Mouse (Mus musculus) embryonic stem cell, embryonic (primary cell): ENCODE measurements around the gene Osbpl10.

ENCODE experiments used
- CTCF ChIA-PET, 4 experiments: fragments of 300-600 bp in 2 of 4; fragments of 350-600 bp in 2 of 4; sonication (Branson Sonifier 250); formaldehyde crosslinking; loops; one replicate each; lab custom pipeline; 2022; ENCODE audit warnings: inconsistent platforms in 2 of 4; lab: Charles Lee
- POLR2A ChIA-PET, 4 experiments: fragments of 300-600 bp in 2 of 4; fragments of 350-600 bp in 2 of 4; sonication (Branson Sonifier 250); formaldehyde crosslinking; loops; one replicate each; lab custom pipeline; 2022; ENCODE audit warnings: antibody characterized with exemption in 4 of 4, inconsistent platforms in 1 of 4; lab: Charles Lee

Gene Osbpl10

DNA sequence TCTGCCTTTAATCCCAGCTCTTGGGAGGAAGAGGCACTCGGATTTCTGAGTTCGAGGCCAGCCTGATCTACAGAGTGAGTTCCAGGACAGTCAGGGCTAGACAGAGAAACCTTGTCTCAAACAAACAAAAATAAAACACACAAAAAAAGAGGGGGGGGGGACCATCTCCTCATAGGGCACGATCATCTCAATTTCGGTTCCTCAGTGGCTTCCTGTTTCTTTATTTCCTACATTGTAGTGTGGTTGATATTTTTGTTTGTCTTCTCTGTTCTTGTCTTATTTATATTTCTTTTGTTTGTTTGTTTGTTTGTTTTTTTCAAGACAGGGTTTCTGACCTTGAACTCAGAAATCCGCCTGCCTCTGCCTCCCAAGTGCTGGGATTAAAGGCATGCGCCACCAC lies 18.1 kb downstream of the Osbpl10 start:
- CTCF ChIA-PET, result interaction anchor here in 1 of 4 experiments (0.6 kb wide), 1 partner anchor 32 kb away, joined by 3 read pairs; no protein-coding TSS in a partner anchor
- POLR2A ChIA-PET, result interaction anchor here in 3 of 4 experiments (0.6 to 1.6 kb wide), 3 partner anchors 12 to 357 kb away, joined by 3 to 8 read pairs (median 4); partner anchors contain the start of gene Cnot10 (in 1 of the 3)

DNA sequence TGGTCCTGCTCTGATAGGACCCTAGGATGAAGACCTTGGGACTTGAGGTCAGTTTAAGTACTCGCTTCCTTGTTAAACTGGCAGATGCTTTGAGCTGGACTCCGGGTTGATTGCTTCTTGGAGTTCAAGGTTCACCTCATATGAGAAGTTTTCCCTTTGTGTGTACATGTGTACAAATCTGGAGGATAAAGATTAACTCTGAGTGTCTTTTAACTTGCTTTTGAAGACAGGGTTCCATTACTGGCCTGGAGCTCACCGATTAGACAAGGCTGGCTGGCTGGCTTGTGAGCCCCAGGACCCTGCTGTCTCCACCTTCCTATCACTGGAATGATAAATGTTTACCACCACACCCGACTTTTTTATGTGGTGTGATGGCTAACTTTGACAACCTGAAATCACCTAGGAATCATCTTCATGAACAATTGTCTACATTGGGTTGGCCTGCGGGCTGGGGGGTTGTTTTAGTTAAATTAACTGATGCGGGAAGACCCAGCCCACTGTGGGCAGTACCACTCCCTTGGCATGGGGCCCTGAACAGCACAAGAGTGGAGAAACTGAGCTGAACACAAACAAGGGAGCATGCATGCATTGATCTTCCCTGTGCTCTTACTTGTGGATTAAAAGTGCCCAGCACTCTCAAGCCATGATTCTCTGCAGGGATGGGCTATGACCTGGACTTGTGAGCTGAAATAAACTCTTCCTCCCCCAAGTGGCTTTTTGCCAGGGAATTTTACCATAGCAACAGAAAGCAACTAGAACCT lies 20.8 kb downstream of the Osbpl10 start:
- CTCF ChIA-PET, result interaction anchor here in 2 of 4 experiments (0.8 to 1.0 kb wide), 3 partner anchors 31 to 89 kb away, joined by 3 to 4 read pairs (median 3); no protein-coding TSS in a partner anchor

DNA sequence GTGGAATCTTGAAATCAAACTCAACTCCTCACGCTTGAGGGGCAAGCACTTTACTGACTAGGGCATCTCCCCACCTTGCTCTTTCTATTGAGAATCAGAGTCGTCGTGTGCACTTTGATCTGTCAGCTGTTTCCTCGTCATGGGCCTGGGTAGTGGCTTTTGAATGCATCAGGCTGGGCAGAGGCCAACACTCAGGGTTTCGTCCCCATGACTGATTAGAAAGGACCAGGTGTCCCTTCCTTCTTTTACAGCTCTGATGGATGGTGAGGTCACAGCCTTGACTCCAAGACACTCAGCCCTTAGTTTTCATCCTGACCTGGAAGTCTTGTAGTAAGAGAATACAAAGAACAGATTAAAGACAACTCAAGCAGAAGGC lies 21.4 kb downstream of the Osbpl10 start:
- POLR2A ChIA-PET, result interaction anchor here in 1 of 4 experiments (1.2 to 1.8 kb wide), 2 partner anchors 9 to 29 kb away, joined by 3 to 5 read pairs; no protein-coding TSS in a partner anchor
- CTCF ChIA-PET, result interaction anchor here in 3 of 4 experiments (0.6 to 1.0 kb wide), 5 partner anchors 31 to 89 kb away, joined by 3 to 5 read pairs (median 4); no protein-coding TSS in a partner anchor

More for the DNA sequence above, 20.8 kb downstream of the Osbpl10 start:
- POLR2A ChIA-PET, result interaction anchor here in 1 of 4 experiments (1.2 to 1.8 kb wide), 2 partner anchors 9 to 30 kb away, joined by 3 to 5 read pairs; no protein-coding TSS in a partner anchor

DNA sequence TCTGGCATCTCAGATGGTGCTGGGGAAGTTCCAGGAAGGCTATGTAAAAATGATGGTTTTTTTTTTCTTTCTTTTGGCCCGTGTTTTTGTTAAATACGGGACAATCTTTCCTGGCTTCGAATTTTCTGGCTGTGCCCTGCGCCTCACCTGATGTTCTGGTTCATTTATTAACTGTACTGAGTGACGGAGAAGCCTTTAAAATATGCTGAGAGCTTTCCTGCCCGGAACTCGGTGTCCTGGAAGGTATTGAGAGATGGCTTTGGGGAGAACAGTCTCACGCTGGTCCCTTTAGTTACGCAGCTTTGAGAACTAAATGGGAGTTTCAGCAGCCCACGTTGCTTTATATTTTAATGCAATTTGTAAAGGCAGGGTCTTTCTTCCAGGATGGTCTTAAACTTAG lies 27.1 kb downstream of the Osbpl10 start:
- CTCF ChIA-PET, result interaction anchor here in 1 of 4 experiments (0.6 kb wide), 1 partner anchor 62 kb away, joined by 3 read pairs; no protein-coding TSS in a partner anchor
- POLR2A ChIA-PET, result interaction anchor here in 1 of 4 experiments (0.6 kb wide), 1 partner anchor 14 kb away, joined by 4 read pairs; no protein-coding TSS in a partner anchor

DNA sequence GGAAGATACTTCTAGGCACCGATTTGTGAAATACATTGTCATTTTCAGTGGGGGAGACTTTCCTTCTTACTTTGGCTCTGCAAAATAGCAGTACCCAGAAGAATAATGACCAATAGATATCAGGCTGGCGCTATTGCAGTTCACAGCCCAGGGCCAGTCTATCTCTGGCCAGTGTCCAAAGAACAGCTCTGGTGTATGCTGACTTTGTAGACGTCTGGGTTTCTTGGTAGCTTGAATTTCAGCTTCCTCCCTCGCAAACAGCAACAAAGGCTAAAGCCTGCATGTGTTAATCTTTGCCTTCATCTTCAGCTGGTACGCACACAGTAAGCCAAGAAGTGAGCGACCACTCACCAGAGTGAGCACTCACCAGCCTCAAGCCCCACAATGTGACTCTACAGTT lies 29.4 kb downstream of the Osbpl10 start:
- POLR2A ChIA-PET, result interaction anchor here in 1 of 4 experiments (0.5 kb wide), 1 partner anchor 49 kb away, joined by 3 read pairs; no protein-coding TSS in a partner anchor
- CTCF ChIA-PET, result interaction anchor here in 1 of 4 experiments (0.5 kb wide), 1 partner anchor 100 kb away, joined by 4 read pairs; no protein-coding TSS in a partner anchor

- ChIA-PET CTCF (interaction anchor here in 2 of 4 experiments (0.5 kb wide), 2 partner anchors 58 to 100 kb away, joined by 3 to 4 read pairs; no protein-coding TSS in a partner anchor), POLR2A (interaction anchor here in 1 of 4 experiments (0.5 kb wide), 1 partner anchor 48 kb away, joined by 3 read pairs; no protein-coding TSS in a partner anchor)
Measured at GRCm38 (mm10) chr9:115008194-115008593, 29.8 kb downstream of the Osbpl10 start.

DNA sequence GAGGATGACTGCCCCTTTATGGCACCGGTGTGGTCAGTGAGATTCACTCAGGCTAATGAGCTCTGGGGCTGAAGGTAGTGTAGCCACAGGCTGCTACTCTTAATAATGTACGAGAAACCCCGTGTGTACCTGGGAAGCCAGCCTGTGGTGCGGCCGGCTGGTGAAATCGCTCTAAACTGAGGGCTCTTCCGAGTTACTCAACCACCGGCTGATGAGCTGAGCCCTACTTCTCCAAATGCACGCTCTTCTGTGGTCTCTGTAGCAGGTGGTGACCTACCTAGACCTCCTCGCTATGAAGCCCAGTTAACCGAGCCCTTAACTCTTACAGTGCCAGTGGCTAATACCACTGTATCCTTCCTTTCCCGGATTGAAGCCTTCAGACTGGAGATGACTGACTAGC lies 34.0 kb downstream of the Osbpl10 start:
- CTCF ChIA-PET, result no interaction called here
- POLR2A ChIA-PET, result interaction anchor here in 2 of 4 experiments (0.5 to 1.5 kb wide), 4 partner anchors 10 to 29 kb away, joined by 3 read pairs; no protein-coding TSS in a partner anchor

DNA sequence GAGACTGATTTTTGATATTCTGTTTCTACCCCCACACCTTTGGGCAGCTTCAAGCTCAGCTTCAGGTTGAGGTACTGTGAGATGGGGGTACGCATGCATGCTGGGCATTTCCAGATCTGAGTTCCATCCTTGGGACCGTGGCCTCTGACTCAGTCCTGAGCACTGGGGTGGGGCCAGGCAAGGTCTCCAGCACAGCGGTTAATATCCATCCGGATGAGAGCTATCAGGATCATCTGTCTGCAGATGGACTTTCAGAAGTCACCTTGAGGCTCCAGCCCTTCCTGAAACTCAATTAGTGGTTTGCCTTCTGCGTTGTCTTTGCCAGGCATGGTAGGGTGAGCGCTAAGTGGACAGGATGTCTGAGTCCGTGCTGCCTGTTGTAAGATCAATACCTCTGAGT lies 41.8 kb downstream of the Osbpl10 start:
- POLR2A ChIA-PET, result interaction anchor here in 1 of 4 experiments (0.8 kb wide), 1 partner anchor 35 kb away, joined by 3 read pairs; no protein-coding TSS in a partner anchor
- CTCF ChIA-PET, result interaction anchor here in 1 of 4 experiments (0.6 kb wide), 1 partner anchor 97 kb away, joined by 3 read pairs; no protein-coding TSS in a partner anchor

DNA sequence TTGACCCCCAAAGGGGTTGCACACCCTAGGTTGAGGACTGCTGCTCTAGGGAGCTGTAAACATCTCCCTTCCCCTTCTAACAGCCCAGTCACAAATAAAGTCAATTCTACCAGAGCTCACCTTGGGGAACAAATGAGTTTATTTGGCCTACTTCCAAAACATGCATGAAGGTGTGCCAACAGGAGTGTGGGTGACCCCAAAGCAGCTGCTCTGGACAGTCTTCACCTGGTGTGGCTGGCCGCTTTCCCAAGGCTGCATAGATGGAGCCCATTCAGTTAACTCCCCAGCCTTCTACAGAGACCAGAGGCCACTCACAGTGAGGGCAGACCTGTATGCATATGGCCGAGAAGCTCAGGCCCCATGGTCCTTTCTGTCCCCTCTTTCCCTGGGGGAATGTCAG lies 43.0 kb downstream of the Osbpl10 start:
- POLR2A ChIA-PET, result interaction anchor here in 1 of 4 experiments (0.6 to 1.0 kb wide), 2 partner anchors 18 to 21 kb away, joined by 3 to 4 read pairs; no protein-coding TSS in a partner anchor
- CTCF ChIA-PET, result interaction anchor here in 1 of 4 experiments (0.7 kb wide), 1 partner anchor 1883 kb away, joined by 3 read pairs; no protein-coding TSS in a partner anchor

GRCm38 (mm10) chr9:115023137-115023536 lies 44.8 kb downstream of the Osbpl10 start:
- ChIA-PET POLR2A (interaction anchor here in 2 of 4 experiments (0.6 to 1.1 kb wide), 3 partner anchors 11 to 84 kb away, joined by 3 to 4 read pairs (median 3); no protein-coding TSS in a partner anchor), CTCF (interaction anchor here in 3 of 4 experiments (0.6 to 0.7 kb wide), 6 partner anchors 9 to 423 kb away, joined by 3 to 5 read pairs (median 3); no protein-coding TSS in a partner anchor)

GRCm38 (mm10) chr9:115023708-115024383 lies 45.5 kb downstream of the Osbpl10 start:
- POLR2A ChIA-PET, result interaction anchor here in 2 of 4 experiments (1.1 to 1.6 kb wide), 3 partner anchors 14 to 83 kb away, joined by 4 read pairs; no protein-coding TSS in a partner anchor
- CTCF ChIA-PET, result interaction anchor here in 2 of 4 experiments (0.9 to 1.5 kb wide), 2 partner anchors 20 to 216 kb away, joined by 3 to 5 read pairs; no protein-coding TSS in a partner anchor

- ChIA-PET POLR2A (interaction anchor here in 3 of 4 experiments (0.6 to 2.7 kb wide), 14 partner anchors 9 to 281 kb away, joined by 3 to 24 read pairs (median 3); partner anchors contain the start of gene Stt3b (in 1 of the 3)), CTCF (interaction anchor here in 2 of 4 experiments (0.6 to 1.8 kb wide), 5 partner anchors 14 to 344 kb away, joined by 3 to 10 read pairs (median 4); no protein-coding TSS in a partner anchor)
Measured at GRCm38 (mm10) chr9:115029307-115029706, 50.9 kb downstream of the Osbpl10 start.

GRCm38 (mm10) chr9:115030581-115030980 lies 52.2 kb downstream of the Osbpl10 start:
- POLR2A ChIA-PET, result interaction anchor here (0.6 to 2.7 kb wide), 17 partner anchors 8 to 693 kb away, joined by 3 to 24 read pairs (median 3); partner anchors contain the start of gene Osbpl10 (in 1 of the 4)
- CTCF ChIA-PET, result interaction anchor here (0.6 to 1.8 kb wide), 6 partner anchors 13 to 117 kb away, joined by 3 to 10 read pairs (median 4); no protein-coding TSS in a partner anchor

DNA sequence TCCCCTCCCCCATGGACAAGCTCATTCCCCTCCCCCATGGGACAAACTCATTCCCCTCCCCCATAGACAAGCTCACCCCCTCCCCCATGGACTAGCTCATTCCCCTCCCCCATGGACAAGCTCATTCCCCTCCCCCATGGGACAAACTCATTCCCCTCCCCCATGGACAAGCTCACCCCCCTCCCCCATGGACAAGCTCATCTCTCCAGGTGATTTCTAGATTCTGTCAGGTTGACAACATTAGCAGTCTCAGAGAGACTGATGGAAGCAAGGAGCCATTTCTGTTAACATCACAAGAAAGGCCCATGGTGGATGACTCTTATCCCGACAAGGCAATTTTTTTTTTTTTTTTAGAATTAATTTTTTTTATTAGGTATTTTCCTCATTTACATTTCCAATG lies 52.7 kb downstream of the Osbpl10 start:
- POLR2A ChIA-PET, result interaction anchor here (0.6 to 1.7 kb wide), 16 partner anchors 8 to 693 kb away, joined by 3 to 13 read pairs (median 3); partner anchors contain the start of gene Osbpl10 (in 1 of the 4)
- CTCF ChIA-PET, result interaction anchor here (0.6 to 1.8 kb wide), 5 partner anchors 13 to 117 kb away, joined by 3 to 10 read pairs (median 3); no protein-coding TSS in a partner anchor

DNA sequence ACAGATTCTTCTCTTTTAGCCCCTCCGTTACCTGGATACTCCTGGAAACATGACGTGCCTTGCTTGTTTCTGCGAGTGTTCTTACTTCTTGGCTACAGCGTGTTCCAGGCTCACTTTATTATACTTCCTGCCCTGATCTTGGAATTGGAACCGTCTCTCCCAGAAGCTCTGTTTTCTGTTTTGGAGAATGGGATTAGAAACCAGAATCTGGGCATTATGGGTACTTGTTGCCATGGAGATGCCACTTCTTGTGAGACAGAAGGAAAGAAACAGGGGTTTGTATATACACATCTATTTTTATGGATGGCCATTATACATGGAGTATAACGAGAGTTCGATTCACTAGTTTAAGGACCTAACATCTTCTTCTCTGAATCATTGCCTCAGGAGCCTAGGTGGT lies 54.4 kb downstream of the Osbpl10 start:
- CTCF ChIA-PET, result interaction anchor here in 2 of 4 experiments (1.1 to 2.2 kb wide), 2 partner anchors 10 to 11 kb away, joined by 3 to 7 read pairs; no protein-coding TSS in a partner anchor
- POLR2A ChIA-PET, result interaction anchor here in 2 of 4 experiments (0.6 to 2.0 kb wide), 4 partner anchors 9 to 78 kb away, joined by 3 to 4 read pairs (median 4); no protein-coding TSS in a partner anchor

DNA sequence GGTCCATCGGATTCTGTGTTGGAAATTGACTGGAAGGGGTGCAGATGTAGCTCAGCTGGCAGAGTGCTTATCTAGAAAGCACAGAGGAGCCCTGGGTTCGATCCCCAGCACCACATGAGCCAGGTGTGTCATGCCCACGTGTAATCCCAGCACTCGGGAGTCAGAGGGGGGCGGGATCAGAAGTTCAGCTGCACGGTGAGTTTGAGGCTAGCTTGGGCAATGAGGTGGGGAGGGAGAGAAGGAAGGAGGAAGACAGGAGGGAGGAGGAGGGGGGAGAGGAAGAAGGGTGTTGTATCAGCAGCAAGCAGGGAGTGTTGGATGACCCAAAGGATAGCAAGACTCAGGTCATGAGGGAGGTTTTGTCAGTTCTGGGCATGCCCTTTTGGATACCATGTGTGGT lies 55.9 kb downstream of the Osbpl10 start:
- ChIA-PET CTCF (interaction anchor here in 2 of 4 experiments (0.6 to 2.2 kb wide), 3 partner anchors 9 to 68 kb away, joined by 3 to 7 read pairs (median 7); no protein-coding TSS in a partner anchor), POLR2A (interaction anchor here in 2 of 4 experiments (1.1 to 1.4 kb wide), 4 partner anchors 9 to 135 kb away, joined by 3 to 5 read pairs (median 3); no protein-coding TSS in a partner anchor)
